Mouse (Mus musculus): Measurements from ENCODE around the gene Cpne4. TPM values are rescaled to one million over a fixed set of nuclear protein-coding genes. Genes with fewer than 3 reads are reported as not detected.

The Cpne4 gene
- polyA plus RNA-seq, 1 experiment from 2014 or later, result 0.35 TPM

DNA sequence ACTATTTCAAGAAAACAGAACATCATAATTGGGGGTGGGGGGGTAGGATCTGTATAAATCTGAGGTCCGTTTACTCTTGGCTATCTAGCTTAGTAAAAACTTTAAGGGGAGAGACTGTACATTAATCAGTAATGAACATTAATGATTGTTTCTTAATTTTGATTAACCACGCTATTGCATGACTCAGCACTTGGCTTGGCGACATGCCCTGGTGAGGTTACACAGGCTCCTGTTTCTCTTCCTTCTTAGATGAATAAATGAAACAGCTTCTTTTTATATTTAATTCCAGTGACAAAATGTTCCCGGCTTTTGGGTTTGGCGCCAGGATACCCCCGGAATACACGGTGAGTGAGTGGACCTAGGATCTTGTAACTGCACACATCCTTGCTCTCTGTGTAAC, 471.1 kb downstream of the Cpne4 start:
- Histone ChIP-seq H3K36me3 (ENCODE audit: control insufficient read depth, insufficient read depth, low read length) (no peaks in the 10 kb centered on the region), H3K4me1 (ENCODE audit: control insufficient read depth, insufficient read depth, low read length) (no peaks in the 10 kb centered on the region), H3K9ac (ENCODE audit: low read length) (no peak overlapping the region), H3K27ac (ENCODE audit: low read length) (no peak overlapping the region), H3K9me3 (replicated peaks; ENCODE audit: control insufficient read depth, low read length) (no peaks in the 10 kb centered on the region), H3K27me3 (ENCODE audit: control insufficient read depth, insufficient read depth, low read length) (no peaks in the 10 kb centered on the region), H3K4me2 (ENCODE audit: low read depth, low read length) (no peak overlapping the region), H3K4me3 (replicated peaks; ENCODE audit: low read length) (no peak overlapping the region)
- WGBS, result 78% methylated on average over 7 of the region's 7 CpGs
- ATAC-seq (ENCODE audit: insufficient read depth, low FRiP score), result no peak

DNA sequence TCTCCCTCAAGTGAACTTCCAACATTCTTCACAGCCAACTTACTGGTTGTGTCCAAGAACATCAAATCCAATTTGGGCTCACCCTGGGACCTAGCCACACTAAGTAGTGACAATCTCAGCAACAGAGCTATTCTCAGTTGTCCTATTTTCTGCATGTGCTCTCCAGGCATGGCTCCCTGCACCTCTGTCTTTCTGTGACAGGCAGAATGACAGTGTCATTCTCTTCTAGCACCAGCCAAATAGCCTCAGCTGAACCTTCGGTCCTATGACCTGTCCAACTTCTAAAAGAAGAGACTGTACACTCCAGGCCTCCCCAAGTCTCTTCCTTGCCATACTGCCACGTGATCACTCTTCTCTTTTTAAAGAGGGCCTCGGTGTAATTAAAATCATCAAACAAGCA, 481.2 kb downstream of the Cpne4 start:
- no peak for ATAC-seq (ENCODE audit: insufficient read depth, low FRiP score)
- 69% methylated on average over 3 of the region's 3 CpGs for WGBS
- Histone ChIP-seq H3K9ac (ENCODE audit: low read length) (no peak overlapping the region), H3K27ac (ENCODE audit: low read length) (no peak overlapping the region), H3K4me3 (replicated peaks; ENCODE audit: low read length) (no peak overlapping the region), H3K9me3 (replicated peaks; ENCODE audit: control insufficient read depth, low read length) (no peaks in the 10 kb centered on the region), H3K36me3 (ENCODE audit: control insufficient read depth, insufficient read depth, low read length) (no peaks in the 10 kb centered on the region), H3K4me1 (ENCODE audit: control insufficient read depth, insufficient read depth, low read length) (no peaks in the 10 kb centered on the region), H3K4me2 (ENCODE audit: low read depth, low read length) (no peak overlapping the region), H3K27me3 (ENCODE audit: control insufficient read depth, insufficient read depth, low read length) (no peaks in the 10 kb centered on the region)

DNA sequence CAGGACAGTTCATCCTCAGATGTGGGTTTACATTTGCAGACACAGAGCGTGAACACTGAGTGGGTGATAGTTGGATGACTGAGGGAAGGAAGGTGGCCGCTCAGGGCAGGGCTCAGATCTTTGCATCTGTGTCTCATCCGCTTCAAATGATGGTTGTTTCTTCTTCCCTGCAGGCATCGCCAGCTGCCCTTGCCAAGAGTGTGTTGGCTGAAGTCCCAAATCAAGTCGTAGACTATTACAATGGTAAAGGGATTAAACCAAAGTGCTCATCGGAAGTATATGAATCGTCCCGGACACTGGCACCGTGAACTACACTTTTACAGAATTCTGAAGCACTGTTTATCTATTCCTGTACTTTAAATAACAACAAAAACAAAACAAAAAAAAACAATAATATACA, 485.5 kb downstream of the Cpne4 start:
- WGBS, result 87% methylated on average over 9 of the region's 9 CpGs
- Histone ChIP-seq H3K27me3 (ENCODE audit: control insufficient read depth, insufficient read depth, low read length) (no peaks in the 10 kb centered on the region), H3K27ac (ENCODE audit: low read length) (no peak overlapping the region), H3K36me3 (ENCODE audit: control insufficient read depth, insufficient read depth, low read length) (no peaks in the 10 kb centered on the region), H3K4me2 (ENCODE audit: low read depth, low read length) (no peak overlapping the region), H3K4me3 (replicated peaks; ENCODE audit: low read length) (no peak overlapping the region), H3K9ac (ENCODE audit: low read length) (no peak overlapping the region), H3K9me3 (replicated peaks; ENCODE audit: control insufficient read depth, low read length) (no peaks in the 10 kb centered on the region), H3K4me1 (ENCODE audit: control insufficient read depth, insufficient read depth, low read length) (no peaks in the 10 kb centered on the region)
- no peak for ATAC-seq (ENCODE audit: insufficient read depth, low FRiP score)

DNA sequence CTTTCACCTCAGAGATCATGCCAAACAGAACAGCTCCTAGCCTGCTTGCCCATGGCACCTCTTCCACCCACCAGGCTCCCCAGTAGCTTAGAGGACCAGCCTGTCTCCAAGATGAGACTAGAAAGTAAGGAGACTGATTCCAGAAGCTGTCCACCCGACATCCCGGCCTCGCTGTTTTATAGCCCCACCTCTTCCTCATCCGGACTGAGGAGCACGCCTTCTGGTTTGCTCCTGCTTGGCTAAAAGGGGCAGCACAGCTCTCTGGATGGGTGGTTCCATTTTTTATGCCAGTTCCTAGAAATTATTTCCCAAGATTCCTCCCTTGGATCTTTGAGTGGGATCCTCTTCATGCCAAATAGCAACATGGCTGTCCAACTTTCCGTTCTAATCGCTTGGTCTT, 486.6 kb downstream of the Cpne4 start:
- no peaks in the 10 kb centered on the region for H3K36me3 ChIP-seq (ENCODE audit: control insufficient read depth, insufficient read depth, low read length)
- no peaks in the 10 kb centered on the region for H3K9me3 ChIP-seq (replicated peaks; ENCODE audit: control insufficient read depth, low read length)
- WGBS, result 88% methylated on average over 7 of the region's 7 CpGs
- H3K27me3 ChIP-seq (ENCODE audit: control insufficient read depth, insufficient read depth, low read length), result no peaks in the 10 kb centered on the region
- H3K27ac ChIP-seq (ENCODE audit: low read length), result no peak overlapping the region
- ATAC-seq (ENCODE audit: insufficient read depth, low FRiP score), result no peak
- no peak overlapping the region for H3K4me3 ChIP-seq (replicated peaks; ENCODE audit: low read length)
- no peaks in the 10 kb centered on the region for H3K4me1 ChIP-seq (ENCODE audit: control insufficient read depth, insufficient read depth, low read length)
- no peak overlapping the region for H3K4me2 ChIP-seq (ENCODE audit: low read depth, low read length)
- no peak overlapping the region for H3K9ac ChIP-seq (ENCODE audit: low read length)

DNA sequence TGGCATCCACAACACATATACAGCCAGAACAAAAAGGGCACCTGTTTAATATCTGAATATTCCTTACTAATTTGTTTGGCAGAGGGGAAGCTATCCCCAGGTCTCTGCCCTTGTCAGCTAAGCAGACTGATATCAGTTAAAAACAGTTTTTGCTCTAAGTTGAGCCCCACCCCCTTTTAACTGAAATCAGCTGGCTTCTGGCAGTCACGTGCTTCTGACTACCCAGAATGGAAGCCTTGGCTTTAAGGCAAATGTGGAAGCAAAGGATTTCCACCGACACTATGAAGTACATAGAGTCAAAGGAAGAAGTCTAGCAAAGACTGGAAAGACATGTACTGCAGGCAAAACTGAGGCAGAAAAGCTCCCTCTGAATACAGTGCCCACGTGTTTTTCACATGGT, 490.8 kb downstream of the Cpne4 start:
- 74% methylated on average over 3 of the region's 3 CpGs for WGBS
- Histone ChIP-seq H3K9ac (ENCODE audit: low read length) (no peak overlapping the region), H3K4me2 (ENCODE audit: low read depth, low read length) (no peak overlapping the region), H3K36me3 (ENCODE audit: control insufficient read depth, insufficient read depth, low read length) (no peaks in the 10 kb centered on the region), H3K4me1 (ENCODE audit: control insufficient read depth, insufficient read depth, low read length) (no peaks in the 10 kb centered on the region), H3K4me3 (replicated peaks; ENCODE audit: low read length) (no peak overlapping the region), H3K27ac (ENCODE audit: low read length) (no peak overlapping the region), H3K27me3 (ENCODE audit: control insufficient read depth, insufficient read depth, low read length) (no peaks in the 10 kb centered on the region), H3K9me3 (replicated peaks; ENCODE audit: control insufficient read depth, low read length) (no peaks in the 10 kb centered on the region)
- no peak for ATAC-seq (ENCODE audit: insufficient read depth, low FRiP score)

DNA sequence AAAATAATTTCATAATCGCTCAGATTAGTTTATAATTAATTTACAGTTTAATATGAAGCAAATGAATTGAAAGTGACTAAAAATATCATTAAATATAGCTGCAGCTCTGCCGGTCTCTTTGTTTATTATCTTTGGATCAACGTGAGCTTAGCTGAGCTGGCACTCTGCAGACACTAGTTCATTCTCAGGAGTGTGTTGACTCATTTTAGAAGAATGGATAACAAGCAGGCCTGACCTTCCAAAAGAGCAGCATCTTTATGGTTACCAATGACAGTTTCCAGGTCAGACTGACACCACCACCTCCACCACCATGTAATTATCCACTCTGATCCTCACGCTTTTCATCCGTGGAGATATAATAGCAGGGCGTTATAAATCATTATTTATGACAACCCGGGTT, 498.9 kb downstream of the Cpne4 start:
- no peak overlapping the region for H3K27ac ChIP-seq (ENCODE audit: low read length)
- no peak for ATAC-seq (ENCODE audit: insufficient read depth, low FRiP score)
- no peak overlapping the region for H3K4me3 ChIP-seq (replicated peaks; ENCODE audit: low read length)
- H3K9ac ChIP-seq (ENCODE audit: low read length), result no peak overlapping the region
- H3K9me3 ChIP-seq (replicated peaks; ENCODE audit: control insufficient read depth, low read length), result no peaks in the 10 kb centered on the region
- 62% methylated on average over 7 of the region's 7 CpGs for WGBS
- H3K4me1 ChIP-seq (ENCODE audit: control insufficient read depth, insufficient read depth, low read length), result no peaks in the 10 kb centered on the region
- H3K36me3 ChIP-seq (ENCODE audit: control insufficient read depth, insufficient read depth, low read length), result no peaks in the 10 kb centered on the region
- H3K4me2 ChIP-seq (ENCODE audit: low read depth, low read length), result no peak overlapping the region
- no peaks in the 10 kb centered on the region for H3K27me3 ChIP-seq (ENCODE audit: control insufficient read depth, insufficient read depth, low read length)

- 67% methylated on average over 10 of the region's 10 CpGs for WGBS
These were observed 501.3 kb downstream of the Cpne4 start for GRCm38 (mm10) chr9:105048351-105048750.

DNA sequence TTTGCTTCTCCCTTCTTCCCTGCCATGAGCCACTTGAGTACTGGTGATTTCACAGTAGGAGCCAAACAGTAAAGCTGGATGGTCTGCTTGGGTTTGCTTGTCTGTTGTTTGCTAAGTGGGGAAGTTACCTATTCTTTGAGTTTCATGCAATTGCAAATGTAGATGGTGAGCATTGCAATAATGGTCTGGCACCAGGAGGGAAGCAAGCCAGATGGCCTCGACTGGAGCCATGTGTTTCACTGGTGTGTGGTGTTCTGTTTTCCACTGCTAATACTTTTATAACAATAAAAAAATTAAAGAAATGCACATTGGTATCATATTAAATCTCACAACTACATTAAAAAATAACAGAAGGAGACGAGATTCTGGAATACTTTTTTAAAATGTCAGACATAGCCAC, 502.6 kb downstream of the Cpne4 start:
- Histone ChIP-seq H3K4me1 (ENCODE audit: control insufficient read depth, insufficient read depth, low read length) (no peaks in the 10 kb centered on the region), H3K27me3 (ENCODE audit: control insufficient read depth, insufficient read depth, low read length) (no peaks in the 10 kb centered on the region), H3K9me3 (replicated peaks; ENCODE audit: control insufficient read depth, low read length) (no peaks in the 10 kb centered on the region), H3K9ac (ENCODE audit: low read length) (no peak overlapping the region), H3K36me3 (ENCODE audit: control insufficient read depth, insufficient read depth, low read length) (no peaks in the 10 kb centered on the region), H3K27ac (ENCODE audit: low read length) (no peak overlapping the region), H3K4me3 (replicated peaks; ENCODE audit: low read length) (no peak overlapping the region), H3K4me2 (ENCODE audit: low read depth, low read length) (no peak overlapping the region)
- no peak for ATAC-seq (ENCODE audit: insufficient read depth, low FRiP score)
- WGBS, result 33% methylated on average over 2 of the region's 2 CpGs

More at GRCm38 (mm10) chr9:105048351-105048750, 501.3 kb downstream of the Cpne4 start:
- H3K4me3 ChIP-seq (replicated peaks; ENCODE audit: low read length), result no peak overlapping the region
- H3K36me3 ChIP-seq (ENCODE audit: control insufficient read depth, insufficient read depth, low read length), result no peaks in the 10 kb centered on the region
- no peak for ATAC-seq (ENCODE audit: insufficient read depth, low FRiP score)
- H3K4me1 ChIP-seq (ENCODE audit: control insufficient read depth, insufficient read depth, low read length), result no peaks in the 10 kb centered on the region
- no peaks in the 10 kb centered on the region for H3K27me3 ChIP-seq (ENCODE audit: control insufficient read depth, insufficient read depth, low read length)
- no peaks in the 10 kb centered on the region for H3K9me3 ChIP-seq (replicated peaks; ENCODE audit: control insufficient read depth, low read length)
- H3K4me2 ChIP-seq (ENCODE audit: low read depth, low read length), result no peak overlapping the region
- H3K27ac ChIP-seq (ENCODE audit: low read length), result no peak overlapping the region
- H3K9ac ChIP-seq (ENCODE audit: low read length), result no peak overlapping the region

GRCm38 (mm10) chr9:105050257-105050656, 503.2 kb downstream of the Cpne4 start:
- no peak for ATAC-seq (ENCODE audit: insufficient read depth, low FRiP score)
- H3K27ac ChIP-seq (ENCODE audit: low read length), result no peak overlapping the region
- no peak overlapping the region for H3K4me2 ChIP-seq (ENCODE audit: low read depth, low read length)
- H3K9me3 ChIP-seq (replicated peaks; ENCODE audit: control insufficient read depth, low read length), result no peaks in the 10 kb centered on the region
- no peaks in the 10 kb centered on the region for H3K27me3 ChIP-seq (ENCODE audit: control insufficient read depth, insufficient read depth, low read length)
- no peaks in the 10 kb centered on the region for H3K4me1 ChIP-seq (ENCODE audit: control insufficient read depth, insufficient read depth, low read length)
- 63% methylated on average over 2 of the region's 2 CpGs for WGBS
- no peak overlapping the region for H3K4me3 ChIP-seq (replicated peaks; ENCODE audit: low read length)
- H3K9ac ChIP-seq (ENCODE audit: low read length), result no peak overlapping the region
- no peaks in the 10 kb centered on the region for H3K36me3 ChIP-seq (ENCODE audit: control insufficient read depth, insufficient read depth, low read length)

- Histone ChIP-seq H3K4me3 (replicated peaks; ENCODE audit: low read length) (peak within 1 kb of the TSS; percentile 82), H3K4me2 (ENCODE audit: low read depth, low read length) (peak within 1 kb of the TSS; percentile 55), H3K4me1 (ENCODE audit: control insufficient read depth, insufficient read depth, low read length) (no peaks in the 10 kb centered on the region), H3K9ac (ENCODE audit: low read length) (peak within 1 kb of the TSS; percentile 92), H3K27me3 (ENCODE audit: control insufficient read depth, insufficient read depth, low read length) (no peaks in the 10 kb centered on the region), H3K9me3 (replicated peaks; ENCODE audit: control insufficient read depth, low read length) (no peaks in the 10 kb centered on the region), H3K27ac (ENCODE audit: low read length) (peak within 1 kb of the TSS; percentile 58; the same call in 1 of the 2 replicates), H3K36me3 (ENCODE audit: control insufficient read depth, insufficient read depth, low read length) (peaks cover 22% of the 10 kb centered on the region)
- 1% methylated on average over 31 of the region's 31 CpGs for WGBS
- peak; percentile 78; the same call in 1 of the 2 replicates for ATAC-seq (ENCODE audit: insufficient read depth, low FRiP score)
These were observed 506.1 kb downstream of the Cpne4 start, which contains the start of gene Mrpl3 for GRCm38 (mm10) chr9:105053147-105053557. Gene Mrpl3 (plus strand): TSS chr9:105053239.
